Mouse (Mus musculus) hindbrain, embryonic 10.5 days (tissue): ENCODE data around the gene Pigh. TPM values are rescaled to one million over a fixed set of nuclear protein-coding genes. Genes with fewer than 3 reads are reported as not detected.

Experiments used
- DNase-seq: peaks from one replicate; pipeline ENCODE4 v3.0.0-alpha.2; 2017; ENCODE audit warnings: low spot score
- H3K27ac ChIP-seq: fragments of 300-500 bp; sonication (generic); 2 replicates; pipeline ENCODE4 v1.5.1; 2016; ENCODE audit warnings: mild to moderate bottlenecking, moderate library complexity
- H3K27me3 ChIP-seq: fragments of 300-500 bp; sonication (generic); 2 replicates; pipeline ENCODE4 v1.6.1; 2016; ENCODE audit warnings: mild to moderate bottlenecking; ENCODE audit not compliant: poor library complexity, insufficient read depth, severe bottlenecking
- H3K36me3 ChIP-seq: fragments of 300-500 bp; sonication (generic); 2 replicates; pipeline ENCODE4 v1.6.1; 2016; ENCODE audit warnings: mild to moderate bottlenecking, moderate library complexity
- H3K4me1 ChIP-seq: fragments of 300-500 bp; sonication (generic); replicated peaks from 2 replicates; pipeline ENCODE4 v1.6.1; 2016; ENCODE audit warnings: mild to moderate bottlenecking
- H3K4me3 ChIP-seq: fragments of 300-500 bp; sonication (generic); 2 replicates; pipeline ENCODE4 v1.5.1; 2016; ENCODE audit warnings: mild to moderate bottlenecking, moderate library complexity
- H3K9me3 ChIP-seq: fragments of 300-500 bp; sonication (generic); 2 replicates; pipeline ENCODE4 v1.6.1; 2016; ENCODE audit warnings: mild to moderate bottlenecking, moderate library complexity
- WGBS: fragments of 180-500 bp; shearing (Covaris S2); methylation state at CpG from one replicate; pipeline ENCODE4 v1.1.7; 2016; 5-methylcytosine and 5-hydroxymethylcytosine counted together
- polyA plus RNA-seq: library from polyadenylated mRNA; unstranded; fragments of >200 nt; fragmentation: Nextera tagmentation; extraction: Ambion mirVana; gene quantifications from 2 replicates; pipeline ENCODE4 v1.2.1, GENCODE M21; 2016

Pigh gene
- polyA plus RNA-seq, 1 experiment from 2014 or later: 28.6 TPM

- Histone ChIP-seq H3K36me3 (peaks cover 2% of the 10 kb centered on the region), H3K27me3 (peaks cover 6% of the 10 kb centered on the region; the same call in 1 of the 2 replicates), H3K4me1 (peaks cover 16% of the 10 kb centered on the region), H3K27ac (peak overlapping the region; percentile 29; the same call in 1 of the 2 replicates), H3K9me3 (no peaks in the 10 kb centered on the region), H3K4me3 (no peak overlapping the region)
- WGBS: 11% methylated on average over 3 of the region's 3 CpGs
- DNase-seq: no peak
These were observed 54.1 kb downstream of the Pigh start for GRCm38 (mm10) chr12:79035349-79035748.

GRCm38 (mm10) chr12:79034331-79034730 lies 55.1 kb downstream of the Pigh start:
- Histone ChIP-seq H3K9me3 (no peaks in the 10 kb centered on the region), H3K36me3 (no peaks in the 10 kb centered on the region), H3K27me3 (peaks cover 9% of the 10 kb centered on the region; the same call in 1 of the 2 replicates), H3K27ac (no peak overlapping the region), H3K4me1 (peaks cover 26% of the 10 kb centered on the region), H3K4me3 (no peak overlapping the region)
- DNase-seq: no peak
- 100% methylated on average over 2 of the region's 2 CpGs for WGBS

Other genes with a start within 250 kb of the Pigh start
- 71.2 and 82.0 TPM in 2 replicates for gene Atp6v1d, start 228.0 kb downstream of the Pigh start, polyA plus RNA-seq
- 217 and 297 TPM in 2 replicates for gene Eif2s1, start 227.8 kb downstream of the Pigh start, polyA plus RNA-seq
- 1.9 and 2.6 TPM in 2 replicates for gene Plek2, start 182.7 kb downstream of the Pigh start, polyA plus RNA-seq
- 4.5 and 7.3 TPM in 2 replicates for gene Tmem229b, start 82.0 kb downstream of the Pigh start, polyA plus RNA-seq
- gene Plekhh1, start 60.5 kb downstream of the Pigh start, polyA plus RNA-seq: 6.7 TPM in 2 replicates
- 4.4 TPM in 2 replicates for gene Arg2, start 41.1 kb upstream of the Pigh start, polyA plus RNA-seq
- gene Vti1b, start 83.0 kb upstream of the Pigh start, polyA plus RNA-seq: 105 and 109 TPM in 2 replicates
- gene Rdh11, start 102.6 kb upstream of the Pigh start, polyA plus RNA-seq: 23.8 and 25.6 TPM in 2 replicates
- 1.6 TPM in 2 replicates for gene Rdh12, start 119.3 kb upstream of the Pigh start, polyA plus RNA-seq
- 11.8 and 15.9 TPM in 2 replicates for gene Zfyve26, start 206.7 kb upstream of the Pigh start, polyA plus RNA-seq
- 6.6 and 7.9 TPM in 2 replicates for gene Rad51b, start 207.6 kb upstream of the Pigh start, polyA plus RNA-seq